Mouse (Mus musculus): ENCODE measurements at regions not wholly inside any gene's neighbourhood (a gene's known extent, or its start where the extent isn't known, plus 50 kb on each side); places are given as distances from the start of the nearest gene placed in this dataset.

DNA sequence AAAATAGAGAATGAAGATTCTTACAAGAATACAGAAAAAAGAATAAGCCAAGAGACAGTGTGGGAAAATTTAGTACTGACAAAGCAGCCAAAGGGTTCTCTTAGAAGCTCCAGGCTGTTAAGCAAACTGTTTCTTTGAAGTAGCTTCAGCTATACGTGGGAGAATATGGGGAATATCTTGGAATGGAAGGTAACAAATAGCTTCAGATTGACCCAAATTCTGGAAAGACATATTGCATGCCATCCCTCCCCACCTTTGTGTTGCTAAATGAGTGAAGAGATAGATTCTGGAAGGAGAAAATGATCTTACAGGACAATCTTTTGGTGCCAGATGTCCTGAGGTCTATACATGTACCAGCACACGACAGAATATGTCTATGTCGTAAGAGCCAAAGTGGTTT, 591.9 kb upstream of the Cdh6 start:
- H3K4me3 ChIP-seq (ENCODE audit: low read length), result no peak overlapping the region
- no peaks in the 10 kb centered on the region for H3K4me1 ChIP-seq (replicated peaks; ENCODE audit: control insufficient read depth, insufficient read depth, low read length)
- no peak overlapping the region for H3K9ac ChIP-seq (ENCODE audit: low read length)
- no peak overlapping the region for H3K4me2 ChIP-seq (ENCODE audit: low read depth, low read length)
- H3K27me3 ChIP-seq (ENCODE audit: control insufficient read depth, insufficient read depth, low read depth, low read length), result no peaks in the 10 kb centered on the region
- no peaks in the 10 kb centered on the region for H3K36me3 ChIP-seq (ENCODE audit: control insufficient read depth, insufficient read depth, low read length)
- H3K9me3 ChIP-seq (ENCODE audit: control insufficient read depth, low read length), result no peaks in the 10 kb centered on the region
- no peak overlapping the region for H3K27ac ChIP-seq (ENCODE audit: low read length)
- 80% methylated on average over 3 of the region's 3 CpGs for whole genome bisulfite sequencing
- ATAC-seq (ENCODE audit: low read depth), result no peak

- H3K27me3 ChIP-seq (ENCODE audit: control insufficient read depth, insufficient read depth, low read depth, low read length), result no peaks in the 10 kb centered on the region
- no peak overlapping the region for H3K4me3 ChIP-seq (ENCODE audit: low read length)
- H3K9me3 ChIP-seq (ENCODE audit: control insufficient read depth, low read length), result no peaks in the 10 kb centered on the region
- no peak overlapping the region for H3K27ac ChIP-seq (ENCODE audit: low read length)
- H3K9ac ChIP-seq (ENCODE audit: low read length), result no peak overlapping the region
- WGBS, result 73% methylated on average over 1 of the region's 1 CpGs
- no peak for ATAC-seq (ENCODE audit: low read depth)
- H3K4me1 ChIP-seq (replicated peaks; ENCODE audit: control insufficient read depth, insufficient read depth, low read length), result no peaks in the 10 kb centered on the region
- no peaks in the 10 kb centered on the region for H3K36me3 ChIP-seq (ENCODE audit: control insufficient read depth, insufficient read depth, low read length)
- H3K4me2 ChIP-seq (ENCODE audit: low read depth, low read length), result no peak overlapping the region
These were observed 591.1 kb upstream of the Cdh6 start for GRCm38 (mm10) chr15:13764587-13764986.

DNA sequence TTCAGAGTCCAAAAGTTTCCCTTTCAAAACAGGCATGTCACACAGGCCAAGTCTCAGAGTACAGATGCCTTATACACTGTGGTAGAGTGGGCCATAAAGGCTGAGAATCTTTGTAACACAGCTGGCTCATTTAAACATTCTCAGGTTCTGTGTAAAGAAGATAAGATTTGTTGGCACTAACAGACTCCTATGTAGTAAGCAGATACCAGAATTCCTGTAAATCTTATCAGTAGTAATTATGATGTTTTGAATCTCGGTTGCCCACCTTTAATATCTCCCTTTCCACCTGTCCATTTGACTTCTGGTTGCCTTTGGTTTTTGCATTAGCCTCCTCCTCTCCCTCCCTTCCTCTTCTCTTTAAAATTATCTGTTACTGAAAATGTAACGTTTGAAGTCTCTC, 573.1 kb upstream of the Cdh6 start:
- WGBS, result 32% methylated on average over 2 of the region's 2 CpGs
- Histone ChIP-seq H3K9me3 (ENCODE audit: control insufficient read depth, low read length) (no peaks in the 10 kb centered on the region), H3K27me3 (ENCODE audit: control insufficient read depth, insufficient read depth, low read depth, low read length) (no peaks in the 10 kb centered on the region), H3K9ac (ENCODE audit: low read length) (no peak overlapping the region), H3K4me3 (ENCODE audit: low read length) (no peak overlapping the region), H3K4me2 (ENCODE audit: low read depth, low read length) (no peak overlapping the region), H3K27ac (ENCODE audit: low read length) (no peak overlapping the region), H3K36me3 (ENCODE audit: control insufficient read depth, insufficient read depth, low read length) (no peaks in the 10 kb centered on the region), H3K4me1 (replicated peaks; ENCODE audit: control insufficient read depth, insufficient read depth, low read length) (no peaks in the 10 kb centered on the region)
- no peak for ATAC-seq (ENCODE audit: low read depth)

DNA sequence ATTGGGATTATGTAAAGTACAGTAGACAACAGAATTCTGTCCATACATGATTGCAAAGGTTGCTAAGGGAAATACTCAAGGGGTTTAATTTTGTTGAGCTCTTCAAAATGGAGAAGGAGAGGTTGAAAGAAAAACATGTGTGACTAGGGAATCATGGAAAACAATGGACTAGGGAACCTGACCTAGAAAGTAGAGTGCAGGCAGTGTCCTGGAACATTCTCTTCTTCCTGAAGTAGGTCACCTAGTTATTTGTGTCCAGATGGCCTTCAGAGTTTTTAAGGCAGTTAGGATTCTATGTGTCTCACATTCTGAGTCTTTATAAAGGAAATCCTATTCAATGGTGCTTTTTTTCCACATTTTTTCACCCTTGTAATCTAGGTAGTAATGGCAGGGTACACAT, 532.8 kb upstream of the Cdh6 start:
- no peaks in the 10 kb centered on the region for H3K27me3 ChIP-seq (ENCODE audit: control insufficient read depth, insufficient read depth, low read depth, low read length)
- no peaks in the 10 kb centered on the region for H3K4me1 ChIP-seq (replicated peaks; ENCODE audit: control insufficient read depth, insufficient read depth, low read length)
- H3K4me3 ChIP-seq (ENCODE audit: low read length), result no peak overlapping the region
- ATAC-seq (ENCODE audit: low read depth), result no peak
- no peaks in the 10 kb centered on the region for H3K36me3 ChIP-seq (ENCODE audit: control insufficient read depth, insufficient read depth, low read length)
- H3K9me3 ChIP-seq (ENCODE audit: control insufficient read depth, low read length), result no peaks in the 10 kb centered on the region
- H3K4me2 ChIP-seq (ENCODE audit: low read depth, low read length), result no peak overlapping the region
- H3K27ac ChIP-seq (ENCODE audit: low read length), result no peak overlapping the region
- no peak overlapping the region for H3K9ac ChIP-seq (ENCODE audit: low read length)

GRCm38 (mm10) chr15:13705187-13705586, 531.7 kb upstream of the Cdh6 start:
- Histone ChIP-seq H3K36me3 (ENCODE audit: control insufficient read depth, insufficient read depth, low read length) (no peaks in the 10 kb centered on the region), H3K27ac (ENCODE audit: low read length) (no peak overlapping the region), H3K4me3 (ENCODE audit: low read length) (no peak overlapping the region), H3K4me2 (ENCODE audit: low read depth, low read length) (no peak overlapping the region), H3K9ac (ENCODE audit: low read length) (no peak overlapping the region), H3K9me3 (ENCODE audit: control insufficient read depth, low read length) (no peaks in the 10 kb centered on the region), H3K4me1 (replicated peaks; ENCODE audit: control insufficient read depth, insufficient read depth, low read length) (no peaks in the 10 kb centered on the region), H3K27me3 (ENCODE audit: control insufficient read depth, insufficient read depth, low read depth, low read length) (no peaks in the 10 kb centered on the region)
- 73% methylated on average over 4 of the region's 4 CpGs for WGBS
- ATAC-seq (ENCODE audit: low read depth), result no peak

DNA sequence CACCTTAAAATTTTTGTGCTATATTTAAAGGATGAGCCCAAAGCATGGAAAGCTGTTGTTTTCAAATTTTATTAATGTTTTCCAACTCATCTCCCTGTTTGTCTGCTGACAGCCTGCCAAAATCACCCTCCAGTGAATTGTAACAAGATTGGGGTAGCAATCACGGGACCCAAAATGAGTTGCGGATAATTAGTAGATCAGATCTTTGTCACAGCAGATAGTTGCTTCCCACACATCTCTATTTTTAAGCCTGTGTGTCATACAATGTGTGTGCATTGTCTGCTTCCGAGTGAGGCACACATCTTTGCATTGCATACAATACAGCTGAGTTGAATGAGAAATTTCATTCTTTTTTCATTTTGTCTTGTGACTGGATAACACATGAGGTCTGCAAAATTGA, 494.7 kb upstream of the Cdh6 start:
- 77% methylated on average over 3 of the region's 3 CpGs for WGBS
- H3K4me2 ChIP-seq (ENCODE audit: low read depth, low read length), result no peak overlapping the region
- no peaks in the 10 kb centered on the region for H3K27me3 ChIP-seq (ENCODE audit: control insufficient read depth, insufficient read depth, low read depth, low read length)
- no peak overlapping the region for H3K4me3 ChIP-seq (ENCODE audit: low read length)
- H3K27ac ChIP-seq (ENCODE audit: low read length), result no peak overlapping the region
- H3K9me3 ChIP-seq (ENCODE audit: control insufficient read depth, low read length), result no peaks in the 10 kb centered on the region
- ATAC-seq (ENCODE audit: low read depth), result no peak
- no peaks in the 10 kb centered on the region for H3K36me3 ChIP-seq (ENCODE audit: control insufficient read depth, insufficient read depth, low read length)
- no peaks in the 10 kb centered on the region for H3K4me1 ChIP-seq (replicated peaks; ENCODE audit: control insufficient read depth, insufficient read depth, low read length)
- H3K9ac ChIP-seq (ENCODE audit: low read length), result no peak overlapping the region

- Histone ChIP-seq H3K9ac (ENCODE audit: low read length) (no peak overlapping the region), H3K36me3 (ENCODE audit: control insufficient read depth, insufficient read depth, low read length) (no peaks in the 10 kb centered on the region), H3K4me3 (ENCODE audit: low read length) (no peak overlapping the region), H3K27me3 (ENCODE audit: control insufficient read depth, insufficient read depth, low read depth, low read length) (no peaks in the 10 kb centered on the region), H3K4me2 (ENCODE audit: low read depth, low read length) (no peak overlapping the region), H3K4me1 (replicated peaks; ENCODE audit: control insufficient read depth, insufficient read depth, low read length) (no peaks in the 10 kb centered on the region), H3K9me3 (ENCODE audit: control insufficient read depth, low read length) (no peaks in the 10 kb centered on the region), H3K27ac (ENCODE audit: low read length) (no peak overlapping the region)
- no peak for ATAC-seq (ENCODE audit: low read depth)
- WGBS, result 93% methylated on average over 4 of the region's 4 CpGs
These were observed 493.8 kb upstream of the Cdh6 start for GRCm38 (mm10) chr15:13667278-13667677.

DNA sequence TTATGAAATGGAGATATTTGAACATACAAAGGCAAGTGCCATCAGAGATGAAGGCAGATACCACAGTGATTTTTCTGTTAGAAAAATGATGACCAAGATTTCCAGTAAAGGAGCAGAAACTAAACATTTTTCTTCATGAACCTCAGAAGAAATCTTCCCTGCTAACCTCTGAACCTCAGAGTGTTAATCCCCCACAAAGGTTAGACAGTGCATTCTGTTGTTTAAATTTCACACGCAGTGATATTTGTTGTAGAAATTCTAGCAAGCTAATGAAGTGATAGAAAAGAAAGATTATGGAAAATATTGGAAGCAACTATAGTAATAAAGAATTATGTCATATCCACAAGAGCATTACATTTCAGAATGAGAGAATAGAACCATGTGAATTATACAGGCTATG, 488.8 kb upstream of the Cdh6 start:
- WGBS, result 45% methylated on average over 1 of the region's 1 CpGs
- ATAC-seq (ENCODE audit: low read depth), result peak; percentile 70
- no peaks in the 10 kb centered on the region for H3K36me3 ChIP-seq (ENCODE audit: control insufficient read depth, insufficient read depth, low read length)
- H3K4me1 ChIP-seq (replicated peaks; ENCODE audit: control insufficient read depth, insufficient read depth, low read length), result no peaks in the 10 kb centered on the region
- H3K4me2 ChIP-seq (ENCODE audit: low read depth, low read length), result no peak overlapping the region
- H3K27me3 ChIP-seq (ENCODE audit: control insufficient read depth, insufficient read depth, low read depth, low read length), result no peaks in the 10 kb centered on the region
- no peaks in the 10 kb centered on the region for H3K9me3 ChIP-seq (ENCODE audit: control insufficient read depth, low read length)
- H3K9ac ChIP-seq (ENCODE audit: low read length), result no peak overlapping the region
- no peak overlapping the region for H3K27ac ChIP-seq (ENCODE audit: low read length)
- H3K4me3 ChIP-seq (ENCODE audit: low read length), result no peak overlapping the region

GRCm38 (mm10) chr15:13655038-13655437, 481.6 kb upstream of the Cdh6 start:
- ATAC-seq (ENCODE audit: low read depth), result no peak
- H3K4me1 ChIP-seq (replicated peaks; ENCODE audit: control insufficient read depth, insufficient read depth, low read length), result no peaks in the 10 kb centered on the region
- H3K27me3 ChIP-seq (ENCODE audit: control insufficient read depth, insufficient read depth, low read depth, low read length), result no peaks in the 10 kb centered on the region
- no peaks in the 10 kb centered on the region for H3K36me3 ChIP-seq (ENCODE audit: control insufficient read depth, insufficient read depth, low read length)
- H3K4me2 ChIP-seq (ENCODE audit: low read depth, low read length), result no peak overlapping the region
- 78% methylated on average over 3 of the region's 3 CpGs for WGBS
- no peak overlapping the region for H3K27ac ChIP-seq (ENCODE audit: low read length)
- H3K9me3 ChIP-seq (ENCODE audit: control insufficient read depth, low read length), result no peaks in the 10 kb centered on the region
- no peak overlapping the region for H3K9ac ChIP-seq (ENCODE audit: low read length)
- H3K4me3 ChIP-seq (ENCODE audit: low read length), result no peak overlapping the region

DNA sequence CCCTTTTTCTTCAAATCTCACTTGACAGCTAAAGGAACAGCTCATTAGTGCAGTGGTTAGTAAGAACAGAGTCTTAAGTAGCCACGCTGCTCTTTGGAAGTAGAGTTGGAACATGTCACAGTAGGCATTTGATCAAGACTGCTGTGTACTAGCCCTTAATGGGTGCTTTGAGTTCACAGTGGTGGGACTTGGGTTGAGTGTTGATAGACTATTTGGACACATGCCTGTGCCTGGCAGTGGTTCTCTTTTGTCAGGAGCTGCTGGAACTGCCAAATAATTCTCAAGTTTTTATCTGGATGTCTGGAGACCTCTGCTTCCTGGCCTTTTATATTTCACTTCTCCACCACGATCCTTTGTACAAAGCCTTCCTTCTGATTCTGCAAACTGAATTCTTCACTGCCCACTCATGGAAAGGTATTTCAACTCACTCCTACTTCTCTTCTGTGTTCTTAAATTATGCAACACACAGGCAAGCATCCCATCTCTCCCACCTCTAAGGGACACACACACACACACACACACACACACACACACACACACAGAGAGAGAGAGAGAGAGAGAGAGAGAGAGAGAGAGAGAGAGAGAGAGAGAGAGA, 462.0 kb upstream of the Cdh6 start:
- 47% methylated on average over 2 of the region's 2 CpGs for whole genome bisulfite sequencing
- no peak overlapping the region for H3K27ac ChIP-seq (ENCODE audit: low read length)
- no peaks in the 10 kb centered on the region for H3K4me1 ChIP-seq (replicated peaks; ENCODE audit: control insufficient read depth, insufficient read depth, low read length)
- ATAC-seq (ENCODE audit: low read depth), result no peak
- H3K9ac ChIP-seq (ENCODE audit: low read length), result no peak overlapping the region
- H3K9me3 ChIP-seq (ENCODE audit: control insufficient read depth, low read length), result no peaks in the 10 kb centered on the region
- H3K4me2 ChIP-seq (ENCODE audit: low read depth, low read length), result no peak overlapping the region
- no peaks in the 10 kb centered on the region for H3K36me3 ChIP-seq (ENCODE audit: control insufficient read depth, insufficient read depth, low read length)
- H3K4me3 ChIP-seq (ENCODE audit: low read length), result no peak overlapping the region
- no peaks in the 10 kb centered on the region for H3K27me3 ChIP-seq (ENCODE audit: control insufficient read depth, insufficient read depth, low read depth, low read length)

All from lung, embryonic 16.5 days (tissue).